Mouse (Mus musculus): ENCODE data around the gene Cd247.

Gene Cd247

GRCm38 (mm10) chr1:165775518-165776294 lies 12.8 kb upstream of the Cd247 start:
- DNase-seq (ENCODE audit: low spot score in 2 of 2) = peak; percentile 54 to 67

GRCm38 (mm10) chr1:165779954-165780585 lies 8.4 kb upstream of the Cd247 start:
- no peak for DNase-seq (ENCODE audit: low spot score in 2 of 2)

GRCm38 (mm10) chr1:165780586-165781111 lies 7.8 kb upstream of the Cd247 start:
- no peak for DNase-seq (ENCODE audit: low spot score in 2 of 2)

GRCm38 (mm10) chr1:165781426-165781825 lies 7.1 kb upstream of the Cd247 start:
- no peak for DNase-seq (ENCODE audit: low spot score in 2 of 2)

GRCm38 (mm10) chr1:165781911-165782310 lies 6.6 kb upstream of the Cd247 start:
- no peak for DNase-seq (ENCODE audit: low spot score in 2 of 2)

GRCm38 (mm10) chr1:165786296-165786695 lies 2.2 kb upstream of the Cd247 start:
- DNase-seq (ENCODE audit: low spot score in 2 of 2) = no peak

- no peak for DNase-seq (ENCODE audit: low spot score in 2 of 2)
Observed at GRCm38 (mm10) chr1:165789066-165789660, 682 bp downstream of the Cd247 start.

- no peak for DNase-seq (ENCODE audit: low spot score in 2 of 2)
Observed at GRCm38 (mm10) chr1:165789963-165790362, 1.5 kb downstream of the Cd247 start.

- DNase-seq (ENCODE audit: low spot score in 2 of 2) = no peak
Observed at GRCm38 (mm10) chr1:165790461-165791210, 2.2 kb downstream of the Cd247 start.

GRCm38 (mm10) chr1:165791411-165791810 lies 2.9 kb downstream of the Cd247 start:
- no peak for DNase-seq (ENCODE audit: low spot score in 2 of 2)

- no peak for DNase-seq (ENCODE audit: low spot score in 2 of 2)
Observed at GRCm38 (mm10) chr1:165801709-165802310, 13.3 kb downstream of the Cd247 start.

- DNase-seq (ENCODE audit: low spot score in 2 of 2) = no peak
Observed at GRCm38 (mm10) chr1:165803107-165803506, 14.6 kb downstream of the Cd247 start.

GRCm38 (mm10) chr1:165804133-165804532 lies 15.7 kb downstream of the Cd247 start:
- no peak for DNase-seq (ENCODE audit: low spot score in 2 of 2)

GRCm38 (mm10) chr1:165810633-165811032 lies 22.2 kb downstream of the Cd247 start:
- no peak for DNase-seq (ENCODE audit: low spot score in 2 of 2)

GRCm38 (mm10) chr1:165811170-165811569 lies 22.7 kb downstream of the Cd247 start:
- DNase-seq (ENCODE audit: low spot score in 2 of 2) = no peak

GRCm38 (mm10) chr1:165812775-165813174 lies 24.3 kb downstream of the Cd247 start:
- no peak for DNase-seq (ENCODE audit: low spot score in 2 of 2)

GRCm38 (mm10) chr1:165814116-165814515 lies 25.6 kb downstream of the Cd247 start:
- no peak for DNase-seq (ENCODE audit: low spot score in 2 of 2)

GRCm38 (mm10) chr1:165814521-165815278 lies 26.2 kb downstream of the Cd247 start:
- no peak for DNase-seq (ENCODE audit: low spot score in 2 of 2)

- peak; percentile 12 to 14 for DNase-seq (ENCODE audit: low spot score in 2 of 2)
Observed at GRCm38 (mm10) chr1:165816391-165816790, 27.9 kb downstream of the Cd247 start.

GRCm38 (mm10) chr1:165817264-165817663 lies 28.8 kb downstream of the Cd247 start:
- no peak for DNase-seq (ENCODE audit: low spot score in 2 of 2)
